Mouse (Mus musculus) gastrocnemius, adult 2 months (tissue): ENCODE results near the gene Krt2. TPM values are rescaled to one million over a fixed set of nuclear protein-coding genes. Genes with fewer than 3 reads are reported as not detected.

Experiments
- DNase-seq: peaks from one replicate; pipeline ENCODE4 v3.0.0; 2022
- H3K27ac ChIP-seq: fragments of 200-600 bp; 2 replicates; pipeline ENCODE4 v1.8.1; 2022; ENCODE audit warnings: mild to moderate bottlenecking
- H3K4me3 ChIP-seq: fragments of 200-600 bp; 2 replicates; pipeline ENCODE4 v1.8.1; 2022; ENCODE audit warnings: mild to moderate bottlenecking, moderate library complexity
- CTCF ChIP-seq: fragments of 200-600 bp; IDR thresholded peaks from 2 replicates; pipeline ENCODE4 v1.8.1; 2022; ENCODE audit warnings: antibody characterized with exemption, mild to moderate bottlenecking, moderate library complexity
- intact Hi-C: fragments of 180-260 bp; cut with DNase I; formaldehyde crosslinking; loops from one replicate; pipeline ENCODE4 v1.15.1; 2025
- long read RNA-seq, 2 experiments: library from polyadenylated mRNA; stranded (forward); transcript quantifications; one replicate each; pipeline ENCODE4 v2.0.0; 2021
- total RNA-seq, 2 experiments: library from RNA; stranded (reverse); gene quantifications; 2 replicates each; pipeline ENCODE4 v1.2.3; 2021

Krt2 gene
- not detected for total RNA-seq
- long read RNA-seq, experiment 1: 0 reads
- long read RNA-seq, experiment 2: 0 reads

DNA sequence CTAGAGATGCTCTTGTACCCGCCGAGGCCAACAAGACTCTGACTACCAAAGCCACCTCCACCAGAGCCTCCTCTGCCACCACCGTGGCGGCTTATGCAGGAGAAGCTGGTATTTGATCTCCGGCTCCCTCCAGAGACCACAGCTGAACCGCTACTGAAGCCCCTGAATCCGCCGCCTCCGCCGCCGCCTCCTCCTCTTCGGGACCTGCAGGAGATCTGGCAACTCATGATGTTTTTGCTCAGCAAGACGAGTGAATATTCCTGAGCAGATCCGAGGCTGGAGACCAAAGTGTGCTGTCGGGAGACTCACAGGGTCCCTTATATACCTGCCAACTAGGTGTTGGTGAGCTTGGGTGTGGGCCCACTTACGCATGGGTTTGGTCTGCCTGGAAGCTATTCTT is at the start of gene Krt2:
Gene Krt2 (minus strand): TSS at position 295 of the 400 bp plus-strand sequence.
- TF ChIP-seq CTCF: no peak
- no peak within 1 kb of the TSS for H3K4me3 ChIP-seq
- intact Hi-C loops: no loop called here
- no peak for DNase-seq
- H3K27ac ChIP-seq: no peak within 1 kb of the TSS

DNA sequence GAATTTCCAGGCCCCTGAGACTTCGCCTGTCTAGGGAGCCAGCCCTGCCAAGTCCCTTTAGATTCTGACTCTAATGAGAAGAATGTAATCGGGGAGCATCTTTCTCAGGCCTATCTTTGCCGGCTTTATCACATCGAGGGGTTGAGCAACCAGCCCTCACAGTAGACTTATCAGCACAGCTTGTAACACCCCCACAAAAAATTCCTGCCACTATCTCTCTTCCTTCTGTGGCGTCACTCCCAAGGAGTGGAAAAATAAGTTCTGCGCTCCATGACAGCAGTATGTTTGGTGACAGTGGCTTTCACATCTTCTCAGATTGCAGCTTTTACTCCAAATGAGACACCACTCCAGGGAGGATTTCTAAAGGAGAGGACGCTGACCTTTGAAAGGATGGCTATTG is 48.8 kb upstream of the Krt2 start:
- no peak overlapping the region for H3K4me3 ChIP-seq
- intact Hi-C loops: no loop called here
- H3K27ac ChIP-seq: no peak overlapping the region
- DNase-seq: no peak
- no peak for TF ChIP-seq CTCF

GRCm38 (mm10) chr15:101860421-101861130 is 42.6 kb upstream of the Krt2 start:
- no peak for DNase-seq
- no peak for TF ChIP-seq CTCF
- Histone ChIP-seq H3K27ac (no peak overlapping the region), H3K4me3 (no peak overlapping the region)
- intact Hi-C loops: no loop called here

- intact Hi-C loops: no loop called here
- H3K27ac ChIP-seq: no peak overlapping the region
- no peak for TF ChIP-seq CTCF
- peak; percentile 44 for DNase-seq
- peak overlapping the region; percentile 66 for H3K4me3 ChIP-seq
Observed at GRCm38 (mm10) chr15:101859735-101860170, 41.8 kb upstream of the Krt2 start.

GRCm38 (mm10) chr15:101858673-101859425 is 40.9 kb upstream of the Krt2 start:
- no peak for DNase-seq
- intact Hi-C loops: no loop called here
- TF ChIP-seq CTCF: no peak
- H3K27ac ChIP-seq: no peak overlapping the region
- H3K4me3 ChIP-seq: peak overlapping the region; percentile 66

GRCm38 (mm10) chr15:101856696-101857095 is 38.7 kb upstream of the Krt2 start:
- TF ChIP-seq CTCF: no peak
- intact Hi-C loops: no loop called here
- Histone ChIP-seq H3K27ac (no peak overlapping the region), H3K4me3 (no peak overlapping the region)
- DNase-seq: no peak

DNA sequence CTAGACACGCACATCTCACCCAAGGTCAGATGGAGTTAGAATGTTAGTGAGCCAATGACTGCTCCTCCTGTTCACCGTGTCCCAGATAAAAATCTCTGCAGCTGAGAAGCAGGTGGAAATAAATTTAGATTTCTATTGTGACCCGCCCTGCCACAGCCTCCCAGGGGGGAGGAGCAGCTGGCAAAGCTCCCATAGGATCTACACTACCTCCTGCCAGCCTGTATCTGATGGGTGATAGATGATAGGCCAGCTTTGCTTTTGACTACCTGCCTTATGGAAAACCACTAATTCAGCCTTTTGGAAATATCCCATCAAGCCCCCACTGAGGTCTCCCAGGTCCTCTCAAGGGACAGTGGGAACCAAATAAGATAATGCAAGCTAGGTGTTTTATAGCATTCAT is 37.8 kb upstream of the Krt2 start:
- no peak for DNase-seq
- Histone ChIP-seq H3K27ac (no peak overlapping the region), H3K4me3 (no peak overlapping the region)
- intact Hi-C loops: no loop called here
- TF ChIP-seq CTCF: no peak

GRCm38 (mm10) chr15:101854294-101854693 is 36.3 kb upstream of the Krt2 start:
- intact Hi-C loops: no loop called here
- no peak for DNase-seq
- H3K27ac ChIP-seq: no peak overlapping the region
- H3K4me3 ChIP-seq: no peak overlapping the region
- no peak for TF ChIP-seq CTCF

DNA sequence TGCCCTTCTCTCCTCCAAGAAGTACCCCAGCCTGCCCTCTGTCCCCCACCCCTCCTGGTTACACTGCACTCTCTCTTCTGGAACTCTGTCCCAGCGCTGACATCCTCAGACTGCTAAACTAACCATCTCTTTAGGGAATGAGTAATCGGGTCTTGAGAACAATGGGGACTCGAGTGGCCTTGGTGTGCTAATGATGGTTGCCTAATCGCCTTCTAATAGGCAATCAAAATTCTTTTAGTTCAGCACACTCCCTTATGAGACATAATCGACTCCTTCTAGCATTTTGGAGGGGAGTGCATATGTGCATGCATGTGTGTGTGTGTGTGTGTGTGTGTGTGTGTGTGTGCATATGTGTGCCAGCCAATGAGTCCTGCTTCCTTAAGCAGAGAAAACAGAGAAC is 34.6 kb upstream of the Krt2 start:
- Histone ChIP-seq H3K4me3 (no peak overlapping the region), H3K27ac (no peak overlapping the region)
- intact Hi-C loops: no loop called here
- no peak for DNase-seq
- TF ChIP-seq CTCF: no peak

GRCm38 (mm10) chr15:101850694-101851093 is 32.7 kb upstream of the Krt2 start, which contains the start of gene Krt1:
Krt1 (minus strand) TSS chr15:101850794.
- no peak for DNase-seq
- Histone ChIP-seq H3K27ac (no peak within 1 kb of the TSS), H3K4me3 (no peak within 1 kb of the TSS)
- TF ChIP-seq CTCF: no peak
- intact Hi-C loops: no loop called here

DNA sequence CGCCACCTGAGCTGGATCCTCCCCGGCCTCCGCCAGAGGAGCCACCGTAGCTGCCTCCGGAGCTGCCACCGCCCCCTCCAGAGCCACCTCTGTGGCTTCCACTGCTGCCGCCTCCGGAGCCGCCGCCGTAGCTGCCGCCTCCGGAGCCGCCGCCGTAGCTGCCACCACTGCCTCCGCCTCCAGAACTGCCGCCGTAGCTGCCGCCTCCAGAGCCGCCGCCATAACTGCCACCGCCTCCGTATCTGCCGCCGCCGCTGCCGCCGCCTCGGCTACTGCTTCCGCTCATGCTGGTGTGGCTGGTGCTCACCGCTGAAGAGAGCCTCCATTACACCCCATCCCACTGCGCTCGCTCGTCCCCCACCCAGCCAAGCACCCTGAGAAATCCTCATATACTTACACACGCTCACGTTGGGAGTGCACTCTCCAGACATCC is 28.0 kb upstream of the Krt2 start:
- peak; percentile 36 for DNase-seq
- no peak overlapping the region for H3K27ac ChIP-seq
- H3K4me3 ChIP-seq: peak overlapping the region; percentile 65
- intact Hi-C loops: no loop called here
- no peak for TF ChIP-seq CTCF

DNA sequence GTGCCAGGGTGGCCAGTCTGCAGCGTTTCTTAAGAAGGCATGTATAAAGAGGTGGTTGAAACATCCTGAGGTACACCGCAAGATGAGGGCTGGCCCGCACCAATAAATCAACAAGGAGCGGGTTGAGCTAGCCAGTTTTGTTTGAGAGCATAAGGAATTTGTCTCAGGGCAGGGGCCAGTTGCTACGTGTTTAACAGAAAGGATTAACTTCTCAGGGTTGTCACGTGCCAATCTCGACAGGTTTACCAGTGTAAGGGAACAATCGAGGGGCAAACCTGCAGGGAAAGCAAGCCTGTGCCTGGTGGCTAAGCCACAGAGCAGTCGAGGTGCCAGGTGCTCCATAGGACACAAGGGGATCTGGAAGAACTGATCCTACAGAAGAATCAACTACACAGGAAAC is 25.2 kb upstream of the Krt2 start:
- no peak overlapping the region for H3K4me3 ChIP-seq
- no peak for TF ChIP-seq CTCF

GRCm38 (mm10) chr15:101834784-101835328 is 16.9 kb upstream of the Krt2 start:
- Histone ChIP-seq H3K4me3 (no peak overlapping the region), H3K27ac (no peak overlapping the region)
- TF ChIP-seq CTCF: no peak
- DNase-seq: no peak
- intact Hi-C loops: no loop called here

More for the DNA sequence above, 25.2 kb upstream of the Krt2 start:
- H3K27ac ChIP-seq: no peak overlapping the region
- DNase-seq: no peak
- intact Hi-C loops: no loop called here
